ENCODE assay signal across 9 mouse cellular contexts in the genomic region with DNA sequence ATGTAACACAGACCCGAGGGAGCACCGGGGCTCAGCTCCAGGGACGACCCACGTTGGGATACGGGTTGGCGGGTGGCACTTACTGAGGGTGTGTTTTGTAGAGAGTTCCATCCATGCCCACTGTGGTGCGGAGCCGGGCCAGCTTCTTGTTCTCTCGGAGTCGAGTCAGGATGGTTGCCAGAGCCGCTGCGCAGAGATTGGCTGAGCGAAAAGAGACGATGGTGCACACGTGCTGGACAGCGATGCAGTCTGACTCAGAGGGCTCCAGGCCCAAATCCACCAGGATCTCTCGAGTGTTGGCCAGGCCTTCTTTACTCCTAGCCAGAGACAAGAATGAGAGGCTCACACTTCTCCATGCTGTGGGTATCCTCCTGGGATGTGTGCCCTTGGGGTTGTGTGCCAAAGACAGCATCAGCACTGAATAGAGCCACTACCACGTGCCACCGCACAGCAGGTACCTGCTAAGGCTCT. TPM values are rescaled to one million over a fixed set of nuclear protein-coding genes. Genes with fewer than 3 reads are reported as not detected.
DNase-seq lines count a peak whose midpoint lies in the region; ATAC-seq lines count a peak whose summit lies in the region.
"Had no signal": no experiment of that assay in that cellular context is flagged by ENCODE, and none has a peak within 500 bp of the region (broad histone marks: within the 10 kb centered on the region; RNA-seq: fewer than 3 reads in every experiment).

No protein-coding gene starts in this region.

- no peaks in the 10 kb centered on the region for H3K9me3 ChIP-seq in hindbrain, embryonic 16.5 days (ENCODE audit: control insufficient read depth, low read length)
- H3K9me3 ChIP-seq in hindbrain, embryonic 12.5 days (replicated peaks), result no peaks in the 10 kb centered on the region

- DNase-seq in ES-CJ7 (ENCODE audit: low read depth, low spot score), result peak; percentile 30
- peak; percentile 41 for DNase-seq in cerebellum, adult 9-11 months
- DNase-seq in heart, postnatal 14 days, result peak; percentile 39 to 51
- no peak for DNase-seq in spleen, postnatal 36 days (ENCODE audit: low spot score in 2 of 2)
- DNase-seq in spleen, adult 18-20 months, result no peak
- DNase-seq in embryo, embryonic 9.5 days (ENCODE audit: extremely low spot score), result no peak
- DNase-seq: thymus, postnatal 25 days had no signal

- 83% methylated on average over 19 of the region's 19 CpGs for WGBS in hindbrain, embryonic 16.5 days
- WGBS in hindbrain, embryonic 12.5 days, result 77% methylated on average over 19 of the region's 19 CpGs

- intact Hi-C loops in heart, postnatal 14 days (cut with DNase I), result no loop called here

- no peaks in the 10 kb centered on the region for H3K36me3 ChIP-seq in hindbrain, embryonic 16.5 days (ENCODE audit: control insufficient read depth, insufficient read depth, low read length)
- H3K36me3 ChIP-seq in hindbrain, embryonic 12.5 days, result no peaks in the 10 kb centered on the region

- peak; percentile 61; the same call in 1 of the 2 replicates for ATAC-seq in hindbrain, embryonic 16.5 days
- ATAC-seq in hindbrain, embryonic 12.5 days (ENCODE audit: low FRiP score), result no peak

- H3K4me1 ChIP-seq in hindbrain, embryonic 16.5 days (ENCODE audit: control insufficient read depth, insufficient read depth, low read depth, low read length), result no peaks in the 10 kb centered on the region
- H3K4me1 ChIP-seq in hindbrain, embryonic 12.5 days, result peaks cover 6% of the 10 kb centered on the region; the same call in 1 of the 2 replicates

- H3K27me3 ChIP-seq in hindbrain, embryonic 16.5 days (replicated peaks; ENCODE audit: control insufficient read depth, insufficient read depth, low read length), result no peaks in the 10 kb centered on the region
- H3K27me3 ChIP-seq in hindbrain, embryonic 12.5 days, result no peaks in the 10 kb centered on the region

- no peak overlapping the region for H3K4me3 ChIP-seq in hindbrain, embryonic 16.5 days (ENCODE audit: low read length)
- no peak overlapping the region for H3K4me3 ChIP-seq in hindbrain, embryonic 12.5 days

- H3K4me2 ChIP-seq in hindbrain, embryonic 16.5 days (ENCODE audit: low read length), result no peak overlapping the region
- H3K4me2 ChIP-seq in hindbrain, embryonic 12.5 days (replicated peaks), result no peak overlapping the region

- no peak overlapping the region for H3K27ac ChIP-seq in hindbrain, embryonic 16.5 days (ENCODE audit: low read depth, low read length)
- no peak overlapping the region for H3K27ac ChIP-seq in hindbrain, embryonic 12.5 days

- H3K9ac ChIP-seq in hindbrain, embryonic 16.5 days (ENCODE audit: low read depth, low read length), result no peak overlapping the region
- no peak overlapping the region for H3K9ac ChIP-seq in hindbrain, embryonic 12.5 days

RNA-seq across cellular contexts. Expression of gene Hkdc1, which starts 20.6 kb away (rescaled TPM):
- polyA plus RNA-seq in hindbrain, embryonic 16.5 days (2015; fragmentation: Nextera tagmentation; extraction: Ambion mirVana), result 0.61 and 0.68 TPM in 2 replicates
- polyA plus RNA-seq in hindbrain, embryonic 12.5 days (2016; fragmentation: Nextera tagmentation; extraction: Ambion mirVana), result 1.1 and 1.2 TPM in 2 replicates
- not detected for total RNA-seq in heart, postnatal 14 days (2021)

RNA-seq across cellular contexts. Expression of gene Hk1, which starts 22.0 kb away (rescaled TPM):
- polyA plus RNA-seq in hindbrain, embryonic 16.5 days (2015; fragmentation: Nextera tagmentation; extraction: Ambion mirVana), result 161 and 164 TPM in 2 replicates
- 56.6 and 60.7 TPM in 2 replicates for polyA plus RNA-seq in hindbrain, embryonic 12.5 days (2016; fragmentation: Nextera tagmentation; extraction: Ambion mirVana)
- 100 to 1,000 TPM; 120 to 132 TPM for total RNA-seq in heart, postnatal 14 days (2021)

RNA-seq across cellular contexts. Expression of gene 4930507D05Rik, which starts 47.6 kb away (rescaled TPM):
- polyA plus RNA-seq in hindbrain, embryonic 16.5 days (2015; fragmentation: Nextera tagmentation; extraction: Ambion mirVana), result 1.4 and 1.8 TPM in 2 replicates
- 0.90 and 0.98 TPM in 2 replicates for polyA plus RNA-seq in hindbrain, embryonic 12.5 days (2016; fragmentation: Nextera tagmentation; extraction: Ambion mirVana)
- under 1 TPM; 0.32 to 0.33 TPM for total RNA-seq in heart, postnatal 14 days (2021)

RNA-seq across cellular contexts. Expression of gene Supv3l1, which starts 47.9 kb away (rescaled TPM):
- 20.9 and 21.3 TPM in 2 replicates for polyA plus RNA-seq in hindbrain, embryonic 16.5 days (2015; fragmentation: Nextera tagmentation; extraction: Ambion mirVana)
- 24.3 and 25.7 TPM in 2 replicates for polyA plus RNA-seq in hindbrain, embryonic 12.5 days (2016; fragmentation: Nextera tagmentation; extraction: Ambion mirVana)
- 10 to 100 TPM; 30.4 to 35.6 TPM for total RNA-seq in heart, postnatal 14 days (2021)

Comparison
In these comparisons a context has a peak if more than half of its experiments do, and no peak if none do; other contexts are left out.
1. DNase-seq: peak in ES-CJ7 (single experiment), cerebellum, adult 9-11 months (single experiment) and heart, postnatal 14 days (2 of 2); none in spleen, postnatal 36 days (0 of 2), spleen, adult 18-20 months (0 of 2) and embryo, embryonic 9.5 days (single experiment).